Mouse (Mus musculus): ENCODE data around the gene Syn2. TPM values are rescaled to one million over a fixed set of nuclear protein-coding genes. Genes with fewer than 3 reads are reported as not detected.

Gene Syn2
- total RNA-seq, 2 experiments from 2014 or later, result 0.99 to 1.3 TPM

DNA sequence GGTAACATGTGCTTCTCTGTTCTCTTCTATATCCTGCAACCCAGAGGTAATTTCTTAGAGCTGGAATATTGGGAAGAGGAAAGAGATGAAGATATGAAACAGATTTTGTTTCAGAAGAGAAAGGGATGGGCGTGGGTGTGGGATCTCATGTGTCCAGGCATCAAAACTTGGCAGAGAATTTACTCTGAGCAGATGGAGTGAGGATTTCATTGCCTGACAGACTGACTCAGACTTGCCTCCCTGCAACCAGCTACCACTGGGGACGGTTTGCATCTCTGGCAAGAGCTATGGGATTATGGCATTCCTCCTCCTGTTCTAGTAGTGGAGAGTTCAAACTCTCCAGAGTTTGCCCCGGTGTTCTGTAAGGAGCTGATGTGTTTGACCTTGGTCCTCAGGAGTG lies 34.2 kb downstream of the Syn2 start:
- no peak for DNase-seq
- intact Hi-C loops (cut with DNase I), result no loop called here

DNA sequence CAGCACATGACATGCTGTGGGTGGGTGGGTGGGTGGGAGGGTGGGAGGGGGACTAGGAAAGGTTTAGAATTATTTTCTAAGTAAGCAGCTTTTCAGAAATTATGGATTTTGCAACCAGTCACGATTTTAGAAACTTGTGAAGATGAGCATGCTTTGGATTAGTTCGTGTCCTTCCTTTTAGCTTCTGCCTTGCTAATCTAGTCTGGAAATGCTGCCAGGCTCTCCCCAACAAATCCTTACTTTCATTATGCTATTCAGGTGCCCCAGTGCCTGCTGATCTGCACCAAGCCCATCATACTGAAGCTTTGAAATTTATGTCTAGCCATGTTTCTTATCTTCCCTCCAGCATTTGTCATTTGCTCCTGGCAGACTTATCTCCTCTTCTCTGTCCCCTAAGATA lies 34.8 kb downstream of the Syn2 start:
- DNase-seq, result no peak
- intact Hi-C loops (cut with DNase I), result no loop called here

DNA sequence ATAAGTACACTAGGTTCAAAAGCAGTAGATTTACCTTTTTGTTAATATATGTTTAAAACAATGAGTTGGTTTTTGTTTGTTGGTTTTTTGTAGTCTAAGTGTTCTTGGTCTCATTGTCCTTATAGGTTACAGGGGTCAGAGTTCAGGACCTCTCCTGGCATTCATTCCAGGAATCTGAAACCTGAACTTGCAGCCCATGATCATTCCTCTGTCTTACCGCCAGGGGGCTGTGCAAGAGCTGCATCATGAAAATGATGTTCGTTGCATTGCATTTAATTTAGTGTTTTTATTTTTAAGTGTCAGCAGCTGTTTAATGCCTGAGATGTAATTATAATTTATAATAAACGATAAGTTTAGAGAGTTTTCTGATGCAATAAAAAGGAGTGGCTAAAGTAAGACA lies 40.1 kb downstream of the Syn2 start:
- DNase-seq, result no peak

DNA sequence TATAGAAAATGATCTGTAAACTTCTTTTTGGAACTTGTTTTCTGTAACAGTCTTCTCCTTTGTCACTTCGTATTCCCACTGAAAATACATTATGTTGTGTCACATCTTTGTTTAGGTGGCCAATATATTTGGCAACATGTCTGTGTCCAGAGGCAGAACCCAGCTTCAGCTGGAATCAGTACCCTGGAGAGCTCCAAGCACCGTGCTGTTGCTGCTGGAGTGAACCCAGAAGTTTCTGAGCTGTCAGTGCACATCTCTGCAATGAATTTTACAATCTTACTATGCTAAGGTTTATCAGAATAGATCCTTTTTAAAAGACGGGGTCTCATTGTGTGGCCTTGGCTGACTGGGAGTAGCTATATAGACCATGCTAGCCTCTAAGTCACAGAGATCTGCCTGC lies 44.1 kb downstream of the Syn2 start:
- intact Hi-C loops (cut with DNase I), result loop anchor here (5.0 kb wide), 1 partner anchor 88 kb away; no protein-coding TSS in a partner anchor
- no peak for DNase-seq

More for the DNA sequence above, 40.1 kb downstream of the Syn2 start:
- intact Hi-C loops (cut with DNase I), result loop anchor here (5.0 kb wide), 1 partner anchor 92 kb away; no protein-coding TSS in a partner anchor

DNA sequence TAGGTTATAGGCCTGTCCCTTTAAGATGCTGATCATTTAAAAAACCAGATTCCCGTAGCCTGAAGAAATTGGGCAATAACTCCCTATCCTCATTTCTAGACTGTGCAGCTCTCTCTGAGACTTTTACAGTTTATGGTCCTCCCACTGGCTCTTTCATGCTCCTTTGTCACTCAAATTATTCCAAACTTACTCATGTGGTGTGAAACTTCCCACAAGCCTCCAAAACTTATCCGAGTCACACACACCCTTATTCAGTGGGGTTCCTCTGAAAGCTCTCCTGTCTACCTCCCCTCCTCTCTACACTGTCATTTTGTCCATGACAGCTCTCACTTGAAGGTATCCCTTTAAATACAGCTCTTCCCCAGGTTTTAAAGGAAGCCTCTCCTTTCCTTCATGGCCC lies 46.4 kb downstream of the Syn2 start:
- no peak for DNase-seq
- intact Hi-C loops (cut with DNase I), result no loop called here

DNA sequence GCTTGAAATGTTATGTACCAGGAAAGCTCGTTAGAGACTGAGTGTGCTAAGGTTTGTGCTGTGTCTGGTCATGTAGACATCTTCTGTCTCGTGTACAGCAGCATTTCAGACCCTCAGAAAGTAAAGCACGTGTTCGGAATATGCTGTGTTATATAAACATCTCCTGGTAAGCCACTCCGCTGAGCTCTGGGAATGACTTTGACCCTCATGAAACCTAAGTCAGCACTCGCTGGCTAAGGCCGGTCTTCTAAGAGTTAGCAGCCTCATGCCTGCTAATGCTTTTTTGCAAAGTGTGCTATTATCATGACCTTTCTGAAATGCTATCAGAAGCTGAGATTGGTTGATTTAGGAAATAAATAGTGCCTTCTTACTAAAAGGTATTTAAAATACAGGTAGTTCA lies 56.4 kb downstream of the Syn2 start:
- intact Hi-C loops (cut with DNase I), result no loop called here
- no peak for DNase-seq

DNA sequence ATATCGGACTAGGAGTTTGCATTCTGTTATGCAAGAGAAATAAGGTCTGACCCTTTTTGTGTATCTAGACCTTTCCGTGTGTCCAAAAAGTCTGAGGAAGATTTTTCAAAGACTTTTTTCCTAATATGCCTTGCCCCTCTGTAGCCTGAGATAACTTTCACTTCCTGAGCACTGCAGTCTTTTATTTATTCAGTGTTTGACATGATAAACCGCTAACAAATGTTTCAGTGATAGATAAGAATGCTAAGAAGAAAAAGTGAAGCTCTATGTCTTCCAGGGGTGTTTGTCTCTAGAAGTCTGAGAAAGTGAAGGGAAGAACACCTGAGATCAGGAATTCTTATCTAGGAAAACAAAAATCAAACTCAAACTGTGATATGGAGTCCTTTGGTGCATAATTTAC lies 66.1 kb downstream of the Syn2 start:
- intact Hi-C loops (cut with DNase I), result no loop called here
- DNase-seq, result no peak

DNA sequence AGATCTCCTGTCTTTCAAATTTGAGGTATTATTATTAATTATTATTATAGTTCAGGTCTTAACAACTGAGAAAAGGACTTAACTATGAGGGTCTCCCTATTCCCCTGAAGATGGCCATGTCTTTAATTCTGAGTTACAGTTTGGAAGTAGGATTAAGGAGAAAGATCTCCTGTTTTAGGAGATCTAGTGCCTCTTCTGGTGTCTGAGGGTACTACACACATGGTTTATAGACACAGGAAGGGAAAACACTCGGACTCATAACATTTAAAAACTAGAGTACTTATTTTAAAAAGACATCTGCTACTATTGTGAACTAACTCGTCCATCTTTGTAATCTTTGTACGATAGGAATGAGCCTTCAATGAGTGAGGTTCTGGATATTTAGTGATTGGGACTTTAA lies 68.3 kb downstream of the Syn2 start:
- no peak for DNase-seq
- intact Hi-C loops (cut with DNase I), result no loop called here

DNA sequence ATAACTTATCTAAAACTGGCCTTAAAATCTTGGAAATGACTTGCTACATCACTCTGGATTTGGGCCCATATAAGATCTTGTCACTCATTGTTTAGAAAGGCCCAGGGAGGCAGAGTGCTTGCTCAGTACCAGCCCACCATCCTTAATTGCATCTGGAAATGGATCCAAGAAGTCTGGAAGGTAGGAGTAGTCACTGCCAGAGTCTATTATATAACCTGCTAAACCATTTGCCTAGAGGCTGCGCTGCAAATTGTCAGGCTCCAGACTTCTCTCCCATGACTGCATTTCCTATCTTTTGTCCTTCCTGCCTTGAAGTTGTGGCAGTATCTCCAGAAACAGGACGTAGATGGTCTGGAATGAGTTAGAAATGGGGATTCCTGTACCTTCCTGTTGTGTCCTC lies 75.5 kb downstream of the Syn2 start:
- no peak for DNase-seq
- intact Hi-C loops (cut with DNase I), result no loop called here

DNA sequence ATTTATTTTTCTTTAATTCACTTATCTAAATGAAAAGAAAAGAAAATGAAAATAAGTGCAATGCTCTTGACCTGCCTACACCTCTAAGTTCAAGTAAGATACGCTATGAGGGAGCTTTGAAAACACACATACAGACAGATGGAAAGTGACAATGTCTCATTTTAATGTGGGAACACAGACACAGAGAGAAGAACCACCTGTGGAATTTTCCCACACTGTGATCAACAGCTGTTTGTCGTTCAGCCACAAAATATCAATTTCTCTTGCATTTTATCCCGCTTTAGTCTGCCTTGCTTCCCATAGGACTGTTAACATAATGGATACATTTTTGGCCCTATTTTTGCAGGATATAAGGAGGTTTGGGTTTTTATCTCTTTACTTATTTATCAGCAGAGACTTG lies 76.1 kb downstream of the Syn2 start:
- intact Hi-C loops (cut with DNase I), result no loop called here

DNA sequence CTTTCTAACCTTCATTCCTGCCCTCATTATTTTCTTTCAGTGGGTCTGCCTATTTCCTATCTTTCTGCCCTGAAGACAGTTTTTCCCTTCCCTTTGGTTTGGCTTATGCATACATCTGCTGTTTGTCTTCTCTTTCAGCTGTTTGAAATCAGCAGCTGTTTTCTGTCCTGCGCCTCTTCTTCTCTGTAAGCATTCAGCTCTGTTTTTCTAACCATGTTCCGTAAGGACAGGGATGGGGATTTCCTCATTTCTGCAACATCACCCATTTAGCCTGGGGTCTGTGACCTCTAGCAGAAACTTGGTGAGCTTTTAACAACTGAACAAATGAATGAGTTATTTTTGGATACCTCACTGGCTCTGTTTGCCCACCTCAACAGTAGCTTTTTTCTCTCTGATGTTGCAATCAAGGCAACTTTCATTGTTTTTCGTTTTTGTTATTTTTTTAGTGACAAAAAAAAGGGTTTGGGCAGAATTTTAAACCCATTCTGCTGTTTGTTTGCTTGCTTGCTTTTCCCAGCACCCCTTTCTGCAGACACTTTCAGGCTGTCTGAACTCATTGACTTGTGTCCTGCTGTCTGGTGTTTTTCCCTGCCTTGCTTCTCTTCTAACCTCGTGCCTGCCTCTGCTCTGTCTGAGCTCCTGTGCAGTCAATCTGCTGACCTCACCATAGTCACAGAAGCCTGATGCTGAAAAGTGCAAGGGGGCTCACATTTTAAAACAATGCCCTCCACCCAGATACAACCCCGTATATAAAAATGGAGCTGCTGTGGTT lies 77.6 kb downstream of the Syn2 start:
- intact Hi-C loops (cut with DNase I), result no loop called here
- no peak for DNase-seq

More for the DNA sequence above, 76.1 kb downstream of the Syn2 start:
- DNase-seq, result no peak

DNA sequence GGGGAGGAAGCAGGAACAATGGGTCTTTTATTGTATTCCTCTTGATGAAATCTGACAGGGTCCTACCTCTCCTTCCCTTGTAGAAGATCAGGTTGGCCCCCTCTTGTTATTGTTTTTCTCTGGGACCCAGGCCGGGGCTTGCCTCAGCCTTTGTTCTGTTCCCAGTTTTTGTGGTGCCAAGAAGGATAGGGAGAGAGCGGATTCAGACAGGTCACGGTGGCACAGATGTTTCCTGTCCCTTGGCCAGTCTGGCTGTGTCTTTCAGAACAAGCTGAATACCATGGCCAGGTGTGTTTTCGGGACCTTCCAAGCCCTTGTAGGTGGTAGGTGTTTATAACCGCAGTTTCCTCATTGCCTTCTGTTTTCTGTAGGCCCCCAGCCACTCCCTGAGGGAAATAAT lies 78.4 kb downstream of the Syn2 start:
- intact Hi-C loops (cut with DNase I), result no loop called here
- no peak for DNase-seq

DNA sequence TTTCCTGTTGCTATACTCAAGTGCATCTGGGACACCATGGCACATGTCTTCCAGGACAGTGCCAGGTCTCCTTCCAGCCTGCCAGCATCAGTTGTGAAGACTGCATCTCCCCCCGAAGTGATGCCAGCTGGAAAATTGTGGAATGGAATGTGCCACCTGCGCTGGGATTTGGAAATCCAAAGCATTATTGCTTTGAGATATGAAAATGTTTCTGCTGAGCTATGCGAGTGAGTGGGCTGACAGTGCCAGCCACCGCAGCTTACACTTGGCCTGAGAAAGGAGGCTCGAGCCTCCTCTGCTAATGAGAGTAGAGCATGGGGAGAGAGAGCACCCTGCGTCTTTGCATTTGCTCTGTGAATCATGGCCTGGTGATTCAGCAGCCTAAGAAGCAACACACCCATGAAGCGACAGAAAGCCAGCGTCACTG lies 86.5 kb downstream of the Syn2 start:
- intact Hi-C loops (cut with DNase I), result loop anchor here (10.0 kb wide), 1 partner anchor 144 kb away; the partner anchor contains the start of gene Pparg

DNA sequence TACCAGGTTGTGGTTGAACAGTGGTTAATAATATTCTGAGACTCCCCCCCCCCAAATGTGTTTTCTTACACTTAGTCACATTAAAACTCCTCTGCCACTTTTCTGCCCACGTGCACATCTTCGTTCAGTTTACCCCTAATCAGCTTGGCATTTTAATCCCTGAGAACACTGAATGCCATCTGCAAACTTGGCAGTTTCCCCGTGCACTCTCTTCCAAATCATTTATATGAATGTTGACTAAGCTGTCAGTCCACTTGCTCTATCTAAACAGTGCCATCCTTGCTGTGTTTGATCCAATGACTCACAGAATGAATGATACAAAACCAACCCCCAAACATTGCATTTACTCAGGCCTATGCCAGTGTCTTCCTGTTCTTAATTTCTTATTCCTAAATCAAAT lies 90.8 kb downstream of the Syn2 start:
- DNase-seq, result no peak
- intact Hi-C loops (cut with DNase I), result loop anchor here (10.0 kb wide), 1 partner anchor 139 kb away; the partner anchor contains the start of gene Pparg

More for the DNA sequence above, 86.5 kb downstream of the Syn2 start:
- DNase-seq, result no peak

DNA sequence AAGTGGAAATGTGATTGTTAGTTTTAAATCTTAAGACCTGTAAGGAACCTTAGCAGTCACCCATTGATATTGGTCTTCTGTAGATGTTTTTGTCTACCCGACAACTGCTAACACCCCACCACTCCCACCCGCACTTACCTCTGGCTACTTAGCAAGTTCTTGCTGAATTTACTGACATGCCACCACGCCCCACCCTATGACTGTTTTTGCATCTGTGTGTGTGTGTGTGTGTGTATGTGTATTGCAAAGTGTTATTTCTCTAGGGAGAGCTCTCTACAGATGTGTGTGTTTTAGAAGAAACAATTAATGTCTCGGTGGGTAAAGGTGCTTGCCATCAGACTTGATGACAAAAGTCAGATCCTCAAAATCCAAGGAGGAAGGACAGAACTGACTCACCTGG lies 92.3 kb downstream of the Syn2 start, which contains the start of gene Gm17482:
TSS of gene Gm17482 (plus strand) at position 301 of the 400 bp plus-strand sequence.
- intact Hi-C loops (cut with DNase I), result loop anchor here (1.0 to 10.0 kb wide), 3 partner anchors 41 to 312 kb away; partner anchors contain the start of gene Pparg
- DNase-seq, result no peak

DNA sequence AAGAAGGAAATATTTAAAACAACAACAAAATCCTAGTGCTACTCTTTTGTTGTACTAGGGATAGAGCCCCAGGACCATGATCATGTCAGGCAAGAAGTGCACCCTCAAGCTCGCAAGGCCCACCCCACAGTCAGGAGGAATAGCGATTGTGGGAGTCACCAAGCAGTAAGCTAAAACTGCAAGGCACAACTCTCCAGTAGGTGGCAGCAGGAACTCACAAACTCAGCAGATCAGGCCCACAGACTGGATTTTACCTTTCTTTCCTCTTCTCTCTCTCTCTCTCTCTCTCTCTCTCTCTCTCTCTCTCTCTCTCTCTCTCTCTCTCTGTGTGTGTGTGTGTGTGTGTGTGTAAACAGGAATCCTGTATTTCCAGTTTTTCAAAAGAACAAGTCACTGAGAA lies 92.8 kb downstream of the Syn2 start:
- peak; percentile 53 to 68 for DNase-seq
- intact Hi-C loops (cut with DNase I), result loop anchor here (1.0 to 10.0 kb wide), 3 partner anchors 41 to 311 kb away; partner anchors contain the start of gene Pparg

DNA sequence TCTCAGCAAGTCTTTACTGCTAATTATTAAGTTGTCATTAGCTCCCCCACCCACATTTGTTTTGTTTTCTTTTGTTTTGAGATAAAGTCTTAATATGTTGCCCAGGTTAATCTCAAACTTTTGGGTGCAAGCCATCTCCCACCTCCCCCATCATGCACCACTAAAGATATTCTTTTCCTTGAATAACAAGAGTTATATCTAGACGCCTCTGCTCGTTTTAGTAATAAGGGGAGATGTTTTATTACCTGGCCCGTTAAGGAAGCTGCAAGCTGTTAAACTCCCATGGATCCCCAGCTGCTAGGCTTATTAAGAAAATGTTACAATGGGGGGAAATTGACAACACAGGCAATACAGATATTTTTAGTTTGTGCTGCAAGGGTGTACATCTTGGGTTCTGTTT lies 95.9 kb downstream of the Syn2 start:
- intact Hi-C loops (cut with DNase I), result no loop called here
- no peak for DNase-seq

DNA sequence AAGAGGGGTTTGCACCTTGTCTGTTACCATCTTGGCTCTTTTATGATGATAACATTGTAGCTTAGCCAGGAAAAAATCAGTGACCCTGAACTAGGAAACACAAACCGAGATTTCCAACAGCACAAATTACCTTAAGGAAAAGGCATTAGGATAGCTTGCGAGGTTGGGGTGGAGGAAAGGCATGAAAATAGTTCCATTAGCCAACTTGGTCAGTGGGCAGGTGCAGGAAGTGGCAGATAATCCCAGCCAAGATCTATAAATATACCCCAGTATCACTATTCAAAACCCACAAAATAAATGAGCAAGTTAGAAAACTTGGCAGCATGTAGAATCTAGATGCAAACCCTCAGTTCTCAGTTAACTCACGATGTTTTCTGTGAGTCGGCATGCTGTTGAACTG lies 97.1 kb downstream of the Syn2 start:
- intact Hi-C loops (cut with DNase I), result no loop called here
- DNase-seq, result no peak

DNA sequence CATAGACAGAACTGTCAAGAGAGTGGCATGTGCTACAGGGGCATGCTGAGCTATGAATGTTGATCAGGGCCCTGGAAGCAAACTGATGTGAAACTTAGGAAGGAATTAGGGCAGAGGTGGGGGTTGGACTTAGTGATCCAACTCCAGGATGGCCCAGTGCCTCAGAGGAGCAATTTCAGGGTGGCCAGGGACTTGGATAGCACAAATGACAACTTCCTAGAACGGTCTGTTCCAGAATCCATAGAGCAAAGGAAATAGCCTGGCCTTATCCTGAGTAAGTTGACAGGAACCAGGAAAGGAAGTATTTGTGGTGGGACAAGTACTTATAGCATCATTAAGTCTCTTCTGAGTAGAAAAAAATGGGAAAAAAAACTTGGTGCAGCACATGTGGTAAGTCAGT lies 97.9 kb downstream of the Syn2 start:
- intact Hi-C loops (cut with DNase I), result no loop called here
- no peak for DNase-seq

DNA sequence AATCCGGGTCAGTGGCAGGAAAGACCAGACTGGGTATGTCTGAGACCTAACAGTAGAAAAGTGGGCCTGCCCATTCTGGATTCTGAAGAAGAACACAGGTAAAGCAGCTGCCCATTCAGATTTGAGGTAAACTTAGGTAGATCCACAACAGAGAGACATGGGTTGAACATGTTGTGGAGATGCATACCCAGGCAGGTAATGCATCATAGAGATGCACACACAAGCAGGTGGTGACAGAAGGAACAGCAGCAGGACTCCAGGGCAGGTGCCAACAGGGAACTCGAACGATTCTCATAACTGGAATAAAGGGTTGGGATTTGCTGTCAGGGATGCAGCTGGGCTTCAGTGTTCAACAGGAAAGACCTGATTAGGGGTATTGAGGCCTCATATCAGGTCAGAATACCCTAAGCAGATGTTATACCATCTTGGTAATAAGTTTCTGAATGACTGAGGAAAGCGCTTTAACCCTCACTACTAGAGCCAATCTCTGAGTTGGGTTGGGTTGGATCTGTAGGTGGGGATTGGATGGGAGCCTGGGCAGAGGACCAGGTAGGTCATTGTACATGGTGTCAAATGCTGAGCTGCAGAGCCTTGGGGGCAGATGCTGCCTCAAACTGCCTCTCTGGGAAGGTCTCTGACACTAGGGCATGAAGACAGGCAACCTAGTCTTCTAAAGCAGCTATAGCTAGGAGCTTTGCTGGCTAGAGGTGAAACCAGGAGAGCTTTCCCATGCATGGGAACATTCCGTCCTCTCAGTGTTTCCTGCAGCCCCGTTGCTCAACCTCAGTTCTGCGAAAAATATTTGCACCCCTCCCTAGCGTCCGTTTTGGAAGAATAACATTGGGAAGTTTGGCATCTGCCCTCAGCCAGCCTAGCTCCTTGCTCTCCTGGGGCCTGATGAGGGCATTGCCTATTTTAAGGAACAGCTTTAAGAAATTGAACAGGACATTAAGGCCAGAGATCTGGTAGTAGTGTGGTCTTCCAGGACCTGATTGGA lies 103.6 kb downstream of the Syn2 start:
- intact Hi-C loops (cut with DNase I), result no loop called here
- peak in 1 of 2 experiments; percentile 45 for DNase-seq

DNA sequence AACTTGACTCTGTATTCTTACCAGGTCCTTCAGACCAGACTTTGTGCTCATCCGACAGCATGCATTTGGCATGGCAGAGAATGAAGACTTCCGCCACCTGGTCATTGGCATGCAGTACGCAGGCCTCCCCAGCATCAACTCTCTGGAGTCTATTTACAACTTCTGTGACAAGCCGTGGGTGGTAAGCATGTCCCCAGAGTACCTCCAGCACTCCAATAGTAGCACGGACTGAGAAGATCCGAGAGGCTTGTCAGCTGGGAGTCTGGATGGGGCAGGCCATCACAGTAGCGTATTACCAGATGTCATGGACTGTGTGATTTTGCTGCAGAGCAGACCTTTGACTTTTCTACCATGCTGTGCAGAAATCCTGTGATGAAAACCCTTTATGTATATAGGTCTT lies 104.6 kb downstream of the Syn2 start:
- intact Hi-C loops (cut with DNase I), result no loop called here
- DNase-seq, result no peak
